Mouse (Mus musculus) G1E (cell line): ENCODE measurements at regions not wholly inside any gene's neighbourhood (a gene's known extent, or its start where the extent isn't known, plus 50 kb on each side); places are given as distances from the start of the nearest gene placed in this dataset.

Experiments used
- ATAC-seq: 2 replicates; pipeline ENCODE4 v1.8.0; 2016; ENCODE audit warnings: mild to moderate bottlenecking; ENCODE audit not compliant: insufficient number of reproducible peaks, poor library complexity, low FRiP score, severe bottlenecking; ENCODE audit errors: extremely low read depth
- DNase-seq: peaks from one replicate; pipeline ENCODE4 v3.0.0; 2012; ENCODE audit warnings: low spot score
- H3K27me3 ChIP-seq: 2 replicates; pipeline ENCODE4 v1.6.1; 2012; ENCODE audit warnings: mild to moderate bottlenecking, low read length, inconsistent platforms; ENCODE audit not compliant: insufficient read depth
- H3K36me3 ChIP-seq: replicated peaks from 2 replicates; pipeline ENCODE3; 2012; ENCODE audit warnings: mild to moderate bottlenecking, inconsistent platforms
- H3K4me1 ChIP-seq: 2 replicates; pipeline ENCODE4 v1.6.1; 2012; ENCODE audit warnings: low read depth, low read length, inconsistent platforms, mixed read lengths; ENCODE audit not compliant: insufficient read depth
- H3K4me3 ChIP-seq: 2 replicates; pipeline ENCODE4 v1.5.1; 2012; ENCODE audit warnings: low read depth, mild to moderate bottlenecking, inconsistent platforms, low read length, moderate library complexity, mixed read lengths
- H3K9me3 ChIP-seq: replicated peaks from 2 replicates; pipeline ENCODE4 v1.6.1; 2012; ENCODE audit warnings: inconsistent platforms
- CTCF ChIP-seq: IDR thresholded peaks from 2 replicates; pipeline ENCODE4 v1.5.1; 2012; ENCODE audit warnings: low read depth, low read length, inconsistent platforms, mixed read lengths
- GATA1 ChIP-seq: IDR thresholded peaks from 2 replicates; pipeline ENCODE4 v1.6.1; 2012; ENCODE audit warnings: borderline replicate concordance, low read length, inconsistent platforms, mixed read lengths
- GATA2 ChIP-seq: IDR thresholded peaks from 2 replicates; pipeline ENCODE4 v1.6.1; 2012; ENCODE audit warnings: low read depth, low read length, inconsistent platforms, borderline replicate concordance
- POLR2AphosphoS5 ChIP-seq: IDR thresholded peaks from 2 replicates; pipeline ENCODE4 v1.6.1; 2012; ENCODE audit warnings: low read depth, low read length, inconsistent platforms; ENCODE audit not compliant: insufficient replicate concordance
- TAL1 ChIP-seq: conservative IDR thresholded peaks from 2 replicates; pipeline ENCODE4 v1.6.1; 2012; ENCODE audit warnings: low read depth, low read length, inconsistent platforms, mixed read lengths

- ATAC-seq (no peak), DNase-seq (no peak)
- no peaks in the 10 kb centered on the region for H3K27me3 ChIP-seq
- TF ChIP-seq GATA2 = no peak
- no peaks in the 10 kb centered on the region for H3K4me1 ChIP-seq
- H3K9me3 ChIP-seq = no peaks in the 10 kb centered on the region
- no peak overlapping the region for H3K4me3 ChIP-seq
- no peaks in the 10 kb centered on the region for H3K36me3 ChIP-seq
Measured at GRCm38 (mm10) chr6:95204231-95204630, 87.2 kb downstream of the Kbtbd8 start.

DNA sequence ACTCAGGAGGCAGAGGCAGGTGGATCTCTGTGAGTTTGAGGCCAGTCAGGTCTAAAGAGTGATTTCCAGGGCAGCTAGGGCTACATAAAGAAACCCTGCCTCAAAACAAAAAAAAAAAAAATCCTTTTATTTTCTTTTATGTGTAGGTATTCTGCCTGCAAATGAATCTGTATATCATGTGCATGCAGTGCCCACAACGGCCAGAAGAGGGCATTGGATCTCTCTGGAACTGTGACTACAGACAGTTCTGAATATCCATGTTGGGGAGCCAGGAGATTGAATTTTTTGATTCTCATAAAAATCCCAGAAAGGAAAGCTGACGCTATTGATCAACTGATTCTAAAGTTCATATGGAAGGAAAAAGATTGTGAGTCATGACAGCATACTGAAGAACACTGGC lies 90.0 kb downstream of the Kbtbd8 start:
- no peak for DNase-seq
- Histone ChIP-seq H3K36me3 (no peaks in the 10 kb centered on the region), H3K4me3 (no peak overlapping the region)

GRCm38 (mm10) chr6:95217431-95217830 lies 100.4 kb downstream of the Kbtbd8 start:
- no peak for TF ChIP-seq GATA2
- TF ChIP-seq GATA1 = no peak
- no peak for TF ChIP-seq TAL1
- no peak for TF ChIP-seq POLR2AphosphoS5
- Histone ChIP-seq H3K27me3 (no peaks in the 10 kb centered on the region), H3K36me3 (no peaks in the 10 kb centered on the region), H3K4me3 (no peak overlapping the region), H3K4me1 (no peaks in the 10 kb centered on the region), H3K9me3 (no peaks in the 10 kb centered on the region)
- ATAC-seq = no peak
- no peak for DNase-seq

More for the DNA sequence above, 90.0 kb downstream of the Kbtbd8 start:
- no peak for TF ChIP-seq GATA1
- H3K9me3 ChIP-seq = no peaks in the 10 kb centered on the region
- no peaks in the 10 kb centered on the region for H3K4me1 ChIP-seq
- H3K27me3 ChIP-seq = no peaks in the 10 kb centered on the region
- no peak for ATAC-seq

GRCm38 (mm10) chr6:95218830-95219229 lies 101.8 kb downstream of the Kbtbd8 start:
- Histone ChIP-seq H3K4me3 (no peak overlapping the region), H3K27me3 (no peaks in the 10 kb centered on the region), H3K36me3 (no peaks in the 10 kb centered on the region), H3K9me3 (no peaks in the 10 kb centered on the region), H3K4me1 (no peaks in the 10 kb centered on the region)
- no peak for ATAC-seq
- no peak for DNase-seq
- TF ChIP-seq GATA2 (no peak), CTCF (no peak), POLR2AphosphoS5 (no peak), GATA1 (no peak), TAL1 (no peak)

GRCm38 (mm10) chr6:95223537-95223936 lies 98.4 kb upstream of the Gm10234 start:
- H3K4me3 ChIP-seq = no peak overlapping the region
- ATAC-seq (peak; percentile 66), DNase-seq (peak; percentile 11)
- no peaks in the 10 kb centered on the region for H3K27me3 ChIP-seq
- no peaks in the 10 kb centered on the region for H3K9me3 ChIP-seq
- no peaks in the 10 kb centered on the region for H3K36me3 ChIP-seq
- TF ChIP-seq POLR2AphosphoS5 (no peak), CTCF (0 out of 2 replicates have a peak, but pooled peaks have one; percentile 28)
- no peaks in the 10 kb centered on the region for H3K4me1 ChIP-seq

GRCm38 (mm10) chr6:95229885-95230284 lies 92.0 kb upstream of the Gm10234 start:
- TF ChIP-seq CTCF (no peak), TAL1 (no peak), GATA2 (no peak), GATA1 (no peak), POLR2AphosphoS5 (no peak)
- ATAC-seq (no peak), DNase-seq (no peak)
- Histone ChIP-seq H3K9me3 (no peaks in the 10 kb centered on the region), H3K36me3 (no peaks in the 10 kb centered on the region), H3K4me1 (no peaks in the 10 kb centered on the region), H3K27me3 (peaks cover 3% of the 10 kb centered on the region; the same call in 1 of the 2 replicates), H3K4me3 (no peak overlapping the region)

- no peaks in the 10 kb centered on the region for H3K4me1 ChIP-seq
Measured at GRCm38 (mm10) chr6:95234712-95235111, 87.2 kb upstream of the Gm10234 start.

More at GRCm38 (mm10) chr6:95234712-95235111, 87.2 kb upstream of the Gm10234 start:
- ATAC-seq (no peak), DNase-seq (no peak)
- TF ChIP-seq CTCF (no peak), TAL1 (no peak), GATA1 (no peak), GATA2 (no peak), POLR2AphosphoS5 (no peak)
- Histone ChIP-seq H3K4me3 (no peak overlapping the region), H3K36me3 (no peaks in the 10 kb centered on the region), H3K27me3 (peaks cover 3% of the 10 kb centered on the region; the same call in 1 of the 2 replicates), H3K9me3 (no peaks in the 10 kb centered on the region)
